Mouse (Mus musculus) ES-Bruce4 (cell line): ENCODE results near the gene Ndufb10.

Experiments used
- CTCF ChIP-seq: IDR thresholded peaks from one replicate; pipeline ENCODE4 v1.8.1; 2011; ENCODE audit warnings: low read depth, low read length
- POLR2A ChIP-seq: IDR thresholded peaks from one replicate; pipeline ENCODE4 v1.8.1; 2011; ENCODE audit warnings: low read length; ENCODE audit not compliant: insufficient read depth

DNA sequence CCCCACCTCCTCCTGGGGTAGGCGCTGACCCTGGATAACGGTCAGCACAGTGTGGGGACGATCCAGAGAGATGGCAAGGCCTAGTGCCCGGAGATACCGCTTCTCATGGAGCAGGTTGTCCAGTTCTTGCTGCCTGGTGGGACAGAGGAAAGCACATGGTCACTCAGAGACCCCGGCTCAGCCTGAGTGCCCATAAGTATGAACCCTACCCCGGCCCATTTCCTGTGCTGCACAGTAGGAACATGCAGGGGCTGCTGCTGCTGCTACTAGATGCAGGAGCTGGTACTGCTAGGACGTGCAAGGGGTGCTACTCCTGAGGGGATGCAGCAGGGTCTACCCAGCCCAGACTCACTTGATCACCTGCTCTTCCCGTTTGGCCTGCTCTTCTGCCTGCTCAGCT lies 23.0 kb downstream of the Ndufb10 start:
- TF ChIP-seq CTCF (no peak), POLR2A (no peak)
